Mouse (Mus musculus): ENCODE data around the gene Ddc.
A peak's percentile ranks its signal among the peaks of the same experiment; 100 is the strongest.

The Ddc gene

GRCm38 (mm10) chr11:11845044-11845443, 52.9 kb downstream of the Ddc start:
- DNase-seq (ENCODE audit: low spot score): no peak

- DNase-seq (ENCODE audit: low spot score): peak; percentile 71
These were observed 53.5 kb downstream of the Ddc start for GRCm38 (mm10) chr11:11844367-11844971.

GRCm38 (mm10) chr11:11841590-11841989, 56.4 kb downstream of the Ddc start:
- no peak for DNase-seq (ENCODE audit: low spot score)

DNA sequence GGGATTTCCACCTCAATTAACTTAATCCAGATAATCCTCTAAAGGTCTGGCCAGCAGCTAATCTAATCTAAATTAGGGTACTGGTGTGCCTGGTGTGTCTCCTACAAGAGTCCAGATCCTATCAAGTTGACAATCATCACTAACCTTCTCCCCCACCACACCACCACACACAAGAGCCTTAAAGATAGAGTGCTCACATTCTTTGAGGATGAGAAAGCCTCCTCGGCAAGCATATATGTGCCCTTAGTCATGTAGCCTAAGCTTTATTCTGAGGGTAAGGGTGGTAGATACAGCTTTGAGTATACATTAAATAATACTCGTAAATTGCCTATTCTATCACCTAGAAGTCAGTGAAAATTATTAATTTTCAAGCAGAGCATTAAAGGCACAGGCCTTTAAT, 57.2 kb downstream of the Ddc start:
- no peak for DNase-seq (ENCODE audit: low spot score)

GRCm38 (mm10) chr11:11839874-11840273, 58.1 kb downstream of the Ddc start:
- DNase-seq (ENCODE audit: low spot score): no peak

GRCm38 (mm10) chr11:11837384-11837783, 60.6 kb downstream of the Ddc start:
- DNase-seq (ENCODE audit: low spot score): no peak

DNA sequence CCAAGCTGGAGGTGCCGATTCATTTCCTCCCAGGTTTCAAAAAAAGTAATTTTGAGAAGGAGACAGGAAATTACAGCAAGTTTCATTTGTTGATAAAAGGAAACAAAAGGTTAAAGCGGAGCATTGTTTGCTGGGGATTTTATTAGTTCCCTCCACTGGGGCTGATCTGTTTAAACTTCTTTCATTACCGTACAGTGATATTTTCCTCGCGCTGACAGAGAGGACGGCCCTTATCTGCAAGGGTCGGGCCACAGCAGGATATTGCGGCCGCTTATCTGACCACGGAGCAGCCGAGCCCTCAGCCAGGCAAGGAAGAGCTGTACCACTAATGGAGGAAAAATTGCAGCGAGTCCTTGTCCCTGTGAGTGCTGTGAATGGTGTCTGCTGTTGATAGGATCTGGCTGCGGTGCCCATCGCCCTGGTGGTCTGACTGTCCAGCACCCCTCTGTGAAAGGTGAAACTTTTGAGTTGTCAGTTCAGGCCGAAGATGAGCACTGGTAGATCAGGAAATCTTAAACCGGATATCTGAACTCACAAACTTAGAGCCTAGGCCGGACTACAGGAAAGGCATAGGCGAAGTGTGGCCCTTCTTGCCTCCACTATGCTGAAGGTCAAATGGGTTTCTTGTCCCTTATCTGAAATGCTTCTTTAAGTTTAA, 61.1 kb downstream of the Ddc start:
- no peak for DNase-seq (ENCODE audit: low spot score)

DNA sequence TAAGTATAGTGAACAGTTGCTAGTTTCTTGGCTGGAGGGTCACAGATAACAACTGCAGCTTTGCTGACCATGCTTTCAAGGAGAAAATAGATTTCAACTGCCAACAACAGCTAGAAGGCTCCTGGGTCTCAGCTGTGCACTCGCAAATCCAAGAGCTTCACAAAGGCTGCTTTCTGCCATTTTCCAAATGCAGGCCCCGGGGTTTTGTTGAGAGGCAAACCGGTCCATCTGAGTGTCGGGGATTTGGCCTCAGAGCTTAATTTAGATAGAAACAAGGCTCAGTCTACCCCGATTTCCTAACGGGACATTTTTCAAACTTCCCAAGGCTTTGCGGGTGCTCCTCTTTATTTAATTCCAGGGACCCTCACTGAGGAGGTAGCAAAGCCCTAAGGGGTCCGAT, 61.7 kb downstream of the Ddc start:
- no peak for DNase-seq (ENCODE audit: low spot score)

DNA sequence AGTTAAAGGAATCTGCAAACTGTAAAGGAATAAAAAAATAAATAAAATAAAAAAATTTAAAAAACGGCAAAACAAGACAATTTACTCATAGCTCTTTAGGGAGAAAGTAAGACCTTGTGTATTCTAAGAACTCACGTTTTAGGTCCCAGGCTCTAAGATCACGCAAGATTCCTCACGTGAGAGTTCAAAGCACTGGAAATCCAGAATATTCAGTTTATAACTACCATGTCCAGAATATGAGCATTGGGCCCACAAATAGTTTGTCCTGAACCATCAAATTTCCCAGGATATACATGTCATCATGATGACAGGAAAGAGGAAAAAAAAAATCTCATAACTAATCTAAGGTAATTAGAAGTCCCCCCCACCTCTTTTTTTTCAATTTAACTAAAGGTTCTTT, 62.2 kb downstream of the Ddc start:
- DNase-seq (ENCODE audit: low spot score): no peak

DNA sequence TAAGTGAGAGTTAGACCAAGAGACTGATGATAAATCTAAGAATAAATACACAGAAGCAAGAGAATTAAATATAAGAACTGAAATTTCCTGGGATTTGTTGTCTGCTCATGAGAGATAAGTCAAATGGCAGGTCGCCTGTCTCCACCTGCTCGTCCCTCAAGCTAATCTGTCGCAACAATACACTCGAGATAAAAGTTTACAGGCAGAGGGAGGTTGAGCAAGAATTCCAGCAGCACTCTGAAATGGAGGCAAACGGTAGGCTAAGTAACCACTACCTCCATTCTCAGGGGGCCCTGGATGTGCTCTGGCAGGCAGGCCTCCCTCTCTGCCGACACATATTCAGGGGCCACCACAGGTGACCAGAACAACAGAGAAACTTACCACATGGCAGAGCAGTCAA, 62.6 kb downstream of the Ddc start:
- no peak for DNase-seq (ENCODE audit: low spot score)

- DNase-seq (ENCODE audit: low spot score): no peak
These were observed 64.8 kb downstream of the Ddc start for GRCm38 (mm10) chr11:11833100-11833499.

- DNase-seq (ENCODE audit: low spot score): no peak
These were observed 65.2 kb downstream of the Ddc start for GRCm38 (mm10) chr11:11832755-11833084.

DNA sequence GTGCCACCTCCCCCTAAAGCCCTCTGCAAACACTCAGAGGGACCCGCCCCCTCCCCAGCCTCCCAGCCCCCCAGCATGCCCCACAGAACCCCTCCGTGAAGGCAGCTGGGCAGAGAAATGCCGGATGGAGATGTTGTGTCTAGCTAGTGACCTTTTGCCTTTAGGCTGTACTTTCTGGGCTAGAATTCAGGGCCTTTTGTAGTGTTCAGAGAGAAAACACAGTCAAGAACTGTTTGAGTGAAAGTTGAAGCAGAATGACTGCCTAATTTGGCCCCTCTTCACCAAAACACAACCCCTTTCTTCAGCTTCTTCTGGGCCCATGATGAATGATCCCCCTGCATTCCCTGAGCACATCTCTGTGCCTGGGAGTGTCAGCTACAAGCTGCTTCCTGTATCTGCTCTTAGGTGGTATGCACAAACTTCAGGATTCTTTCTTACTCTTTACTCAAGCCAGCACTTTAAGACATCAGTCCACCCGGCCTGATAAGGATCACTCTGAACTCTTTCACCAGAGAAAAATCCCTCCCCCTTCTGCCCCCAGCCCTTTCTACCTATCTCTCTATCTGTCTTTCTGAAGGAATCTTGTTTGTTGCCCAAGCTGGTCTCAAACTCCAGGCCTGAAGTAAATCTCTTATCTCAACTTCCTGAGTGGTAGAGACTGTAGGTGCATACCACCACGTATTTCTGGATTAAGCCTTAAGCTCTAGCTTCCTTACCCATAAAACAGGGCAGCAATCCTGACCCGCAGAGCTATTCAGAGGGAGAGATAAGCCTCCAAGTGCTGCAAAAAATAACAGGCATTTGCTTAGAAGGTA, 65.8 kb downstream of the Ddc start:
- no peak for DNase-seq (ENCODE audit: low spot score)

DNA sequence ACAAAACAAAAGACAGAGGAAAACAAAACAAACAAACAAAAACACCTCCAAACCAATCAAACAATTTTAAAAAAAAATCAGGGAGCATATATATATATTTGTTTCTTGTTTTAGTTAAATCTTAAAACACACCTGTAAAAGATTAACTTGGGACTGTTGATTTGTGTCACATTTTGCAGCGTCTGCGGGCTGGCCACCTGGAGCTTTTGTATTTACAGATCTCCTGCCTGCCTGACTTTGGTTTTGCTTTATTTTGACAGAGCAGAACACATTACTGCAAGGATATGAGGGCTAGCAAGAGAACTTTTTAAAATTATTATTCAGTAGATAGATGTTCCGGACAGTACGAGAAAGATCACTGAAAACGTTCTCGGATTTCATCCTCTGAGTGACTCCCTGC, 66.4 kb downstream of the Ddc start:
- no peak for DNase-seq (ENCODE audit: low spot score)

GRCm38 (mm10) chr11:11830884-11831495, 67.0 kb downstream of the Ddc start:
- no peak for DNase-seq (ENCODE audit: low spot score)

GRCm38 (mm10) chr11:11829161-11830000, 68.6 kb downstream of the Ddc start:
- peak; percentile 51 for DNase-seq (ENCODE audit: low spot score)

GRCm38 (mm10) chr11:11828761-11829160, 69.2 kb downstream of the Ddc start:
- no peak for DNase-seq (ENCODE audit: low spot score)

DNA sequence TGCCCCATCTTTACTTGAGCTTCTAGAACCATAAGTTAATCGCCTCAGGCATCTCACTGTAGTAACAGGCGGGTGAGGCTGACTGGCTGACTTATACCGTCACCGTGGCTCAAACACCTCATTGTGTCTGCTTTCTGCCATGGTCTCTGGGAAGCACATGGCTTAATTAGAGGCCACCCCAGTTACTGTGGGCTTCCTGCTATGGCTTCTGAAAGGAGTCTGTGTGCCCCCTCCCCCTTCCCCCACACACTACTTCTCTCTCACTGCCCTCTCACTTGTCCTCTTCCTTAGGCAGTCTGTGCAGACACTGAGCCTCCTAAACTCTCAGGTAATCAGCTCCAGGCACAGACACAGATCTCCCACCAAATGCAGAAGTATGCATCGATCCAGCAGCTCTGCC, 69.7 kb downstream of the Ddc start:
- DNase-seq (ENCODE audit: low spot score): no peak

DNA sequence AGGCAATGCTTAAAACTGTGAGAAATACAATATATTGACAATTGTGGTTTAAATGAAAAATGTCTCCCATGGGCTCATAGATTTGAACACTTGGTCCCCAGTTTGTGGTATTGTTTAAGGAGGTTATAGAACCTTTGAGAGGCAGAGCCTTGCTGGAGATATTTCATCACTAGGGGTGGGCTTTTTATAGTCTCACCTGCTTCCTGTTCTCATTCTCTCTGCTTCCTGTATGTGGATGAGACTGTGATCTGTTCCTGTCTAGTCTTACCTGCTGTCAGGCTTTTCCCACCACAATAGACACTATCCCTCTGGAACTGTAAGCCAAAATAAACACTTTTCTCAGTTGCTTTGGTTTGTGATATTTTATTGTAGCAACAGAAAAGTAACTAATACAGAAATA, 71.5 kb downstream of the Ddc start:
- DNase-seq (ENCODE audit: low spot score): no peak

DNA sequence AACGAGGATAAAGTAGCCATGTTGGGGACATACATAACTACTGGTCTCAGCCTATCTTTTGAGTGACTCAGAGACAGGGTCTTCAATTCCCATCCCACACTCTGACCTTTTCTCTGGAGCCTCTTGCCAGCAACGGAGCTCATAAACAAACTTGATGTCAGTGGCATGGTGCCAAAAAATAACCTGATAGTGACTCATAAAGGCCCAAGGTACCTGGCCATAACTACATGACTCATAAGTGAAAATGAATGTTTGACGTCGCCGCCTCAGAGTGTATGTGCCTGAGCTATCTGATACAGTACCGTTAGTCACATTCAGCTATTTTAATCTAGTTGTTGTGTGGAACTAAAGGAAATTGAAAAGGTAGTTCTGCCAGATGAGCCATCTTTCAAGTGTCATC, 72.3 kb downstream of the Ddc start:
- DNase-seq (ENCODE audit: low spot score): no peak

DNA sequence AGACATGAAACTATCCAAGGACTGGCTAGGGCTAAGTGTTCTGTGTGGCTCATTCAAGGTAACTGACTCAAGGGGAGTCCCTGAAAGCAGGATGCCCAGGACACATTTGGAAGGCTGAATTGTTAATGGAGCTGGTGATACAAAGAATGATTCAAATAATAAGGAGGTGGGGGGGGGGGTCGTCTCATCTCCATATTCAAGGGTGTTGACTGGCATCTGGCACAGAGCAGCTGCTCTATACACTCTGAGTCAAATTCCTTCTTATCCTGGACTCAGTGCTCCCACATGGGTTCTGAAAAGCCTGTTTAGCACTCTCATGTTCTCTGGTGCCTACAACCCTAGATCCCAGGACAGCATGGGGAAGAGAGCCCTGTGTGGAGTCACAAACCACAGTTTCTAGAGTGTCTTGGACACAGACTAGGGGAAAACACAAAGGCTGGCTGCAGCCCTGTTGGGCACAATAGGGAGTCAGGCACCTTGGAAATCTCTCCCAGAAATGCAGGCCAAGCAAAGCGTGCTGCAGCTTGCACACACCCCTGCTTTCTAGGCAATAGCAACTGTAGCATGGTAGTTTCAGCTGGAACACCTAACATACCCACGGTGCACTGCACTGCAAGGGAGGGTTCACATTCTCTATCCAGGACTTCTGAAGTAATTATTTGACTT, 72.8 kb downstream of the Ddc start:
- DNase-seq (ENCODE audit: low spot score): no peak

Measured in lung, postnatal 25 days (tissue).